Mouse (Mus musculus): ENCODE results near the gene Gtf2h3.

- no peak for TF ChIP-seq POLR2A (IDR thresholded peaks at IDR 0.05; ENCODE audit: borderline replicate concordance, extremely low read depth, insufficient read depth, insufficient read length, poor library complexity, severe bottlenecking)
- no peak for TF ChIP-seq CTCF (IDR thresholded peaks at IDR 0.05; ENCODE audit: borderline replicate concordance, extremely low read depth, insufficient read depth, insufficient read length)
These were observed 44.0 kb downstream of the Gtf2h3 start for GRCm38 (mm10) chr5:124622890-124623289.

Data from brain, embryonic 14.5 days (tissue).